Mouse (Mus musculus) spleen, embryonic (tissue): ENCODE measurements around the gene Cxcl17.

ENCODE experiments used
- CTCF ChIA-PET: fragments of 350-600 bp; sonication (Branson Sonifier 250); formaldehyde crosslinking; loops from one replicate; lab custom pipeline; 2022; lab: Charles Lee

Cxcl17 gene

DNA sequence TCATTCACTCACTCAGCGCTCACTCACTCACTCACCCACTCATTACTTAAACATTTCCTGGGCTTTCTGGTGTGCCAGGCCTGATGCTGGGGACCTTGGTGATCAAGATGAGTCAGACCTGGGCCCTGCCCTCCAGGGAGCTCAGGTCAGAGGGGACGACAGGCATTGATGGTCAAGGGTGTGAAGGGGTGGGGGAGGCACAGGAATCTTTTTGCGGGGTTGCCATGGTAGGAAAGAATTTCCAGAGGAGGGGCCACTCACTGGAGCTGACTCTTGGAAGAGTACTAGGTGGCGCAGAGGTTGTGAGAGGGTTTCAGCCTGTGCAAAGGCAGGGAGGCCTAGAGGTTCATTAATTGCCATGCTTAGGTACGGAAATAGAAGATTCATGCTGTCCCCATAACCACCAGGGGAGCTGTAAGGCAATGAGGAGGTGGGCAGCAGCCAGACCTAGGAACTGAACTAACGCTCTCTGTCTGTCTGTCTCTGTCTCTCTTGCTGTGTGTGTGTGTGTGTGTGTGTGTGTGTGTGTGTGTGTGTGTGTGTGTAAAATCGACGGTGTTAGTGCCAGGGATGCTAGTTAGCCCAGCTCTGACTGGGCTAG lies 35.5 kb downstream of the Cxcl17 start:
- CTCF ChIA-PET: interaction anchor here (0.7 kb wide), 1 partner anchor 248 kb away, joined by 4 read pairs; no protein-coding TSS in a partner anchor

DNA sequence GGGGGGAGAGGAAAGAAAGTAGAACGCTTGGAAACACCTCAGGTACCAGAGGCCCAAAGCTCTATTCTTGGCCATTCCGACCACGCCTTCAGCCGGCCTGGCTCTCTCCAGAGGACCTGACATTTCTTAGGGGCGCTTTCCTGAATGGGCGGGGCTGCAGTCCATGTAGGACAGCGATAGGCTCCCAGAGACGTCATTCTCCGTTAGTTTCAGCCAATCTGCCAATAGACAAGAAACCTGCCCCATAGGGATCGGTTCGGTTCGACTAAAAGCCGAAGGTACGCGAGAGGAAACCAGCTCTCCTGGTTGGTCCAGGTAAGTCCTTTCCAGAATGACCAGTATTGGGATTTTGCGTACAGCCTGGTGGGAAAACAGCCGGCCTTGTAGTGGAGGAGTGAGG lies 36.1 kb downstream of the Cxcl17 start:
- CTCF ChIA-PET: no interaction called here

DNA sequence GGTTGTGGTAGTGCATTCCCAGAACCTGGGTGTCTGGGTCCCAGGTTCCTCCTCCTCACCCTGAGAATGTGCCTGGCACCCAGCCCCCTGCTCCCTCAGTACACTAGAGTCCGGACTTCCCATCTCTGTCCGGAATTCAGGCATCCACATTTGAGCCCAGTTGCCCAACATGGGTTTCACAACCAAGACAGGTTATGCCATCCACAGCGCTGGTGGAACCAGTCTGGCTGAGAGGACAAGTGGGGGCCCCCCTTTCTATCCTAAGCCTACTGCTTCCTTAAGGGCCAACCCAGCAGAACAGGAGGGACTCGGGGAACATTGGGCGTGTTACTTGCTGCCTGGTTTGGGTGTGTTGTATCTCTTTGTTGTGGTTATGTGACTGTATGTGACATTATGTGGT lies 40.2 kb downstream of the Cxcl17 start:
- CTCF ChIA-PET: no interaction called here

DNA sequence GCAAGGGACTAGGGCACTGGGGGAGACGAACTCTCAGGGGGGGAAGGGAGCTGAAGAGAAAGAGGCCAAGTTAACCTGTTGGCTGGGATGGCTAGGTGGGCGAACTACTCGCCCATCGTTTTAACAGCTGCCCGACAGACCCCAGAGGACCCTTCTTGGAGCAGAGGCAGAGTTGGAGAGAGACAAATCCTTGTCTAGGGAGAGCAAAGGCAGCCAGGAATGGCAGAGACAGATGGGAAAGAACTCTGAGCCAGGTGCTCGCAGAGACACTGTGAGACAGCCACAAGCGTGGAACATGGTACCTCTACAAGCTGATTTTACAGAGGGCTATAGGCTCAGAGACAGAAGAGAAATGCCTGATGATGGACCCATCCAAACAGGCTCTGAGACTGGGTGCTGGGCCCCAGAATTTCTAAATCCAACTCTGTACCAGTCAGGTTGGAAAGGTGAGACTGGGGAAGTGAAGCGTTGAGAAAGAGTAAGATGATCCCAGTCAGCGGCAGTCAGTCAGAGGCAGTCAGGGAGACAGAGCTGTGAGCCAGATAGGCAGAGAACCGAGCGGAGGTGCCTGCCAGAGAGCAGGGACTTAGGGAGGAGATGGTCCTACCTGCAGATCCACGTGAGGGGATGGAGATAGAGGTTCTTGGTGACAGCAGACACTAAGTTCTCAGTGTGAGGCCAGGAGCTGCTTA lies 43.5 kb downstream of the Cxcl17 start, which contains the start of gene Cnfn:
Gene Cnfn (minus strand): TSS at position 667 of the 692 bp plus-strand sequence.
- CTCF ChIA-PET: no interaction called here

DNA sequence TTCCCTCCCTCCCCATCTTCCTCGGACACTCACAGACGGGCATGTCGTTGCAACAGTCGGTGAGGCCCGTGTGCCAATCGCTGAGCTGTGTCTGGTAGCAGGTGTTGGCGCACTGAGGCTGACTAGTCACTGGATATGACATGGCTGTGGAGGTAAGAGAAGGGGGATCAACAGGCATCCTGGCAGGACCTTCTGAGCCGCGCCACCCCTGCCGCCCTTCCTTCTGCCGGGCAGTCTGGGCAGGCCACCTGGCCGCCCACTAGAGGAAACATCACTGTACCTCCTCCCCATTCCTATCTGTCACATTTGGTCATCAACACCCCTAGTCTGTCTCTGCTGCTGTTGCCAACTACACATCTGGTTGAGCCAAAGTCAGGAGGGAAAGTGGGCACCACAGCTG lies 44.4 kb downstream of the Cxcl17 start:
- CTCF ChIA-PET: no interaction called here

DNA sequence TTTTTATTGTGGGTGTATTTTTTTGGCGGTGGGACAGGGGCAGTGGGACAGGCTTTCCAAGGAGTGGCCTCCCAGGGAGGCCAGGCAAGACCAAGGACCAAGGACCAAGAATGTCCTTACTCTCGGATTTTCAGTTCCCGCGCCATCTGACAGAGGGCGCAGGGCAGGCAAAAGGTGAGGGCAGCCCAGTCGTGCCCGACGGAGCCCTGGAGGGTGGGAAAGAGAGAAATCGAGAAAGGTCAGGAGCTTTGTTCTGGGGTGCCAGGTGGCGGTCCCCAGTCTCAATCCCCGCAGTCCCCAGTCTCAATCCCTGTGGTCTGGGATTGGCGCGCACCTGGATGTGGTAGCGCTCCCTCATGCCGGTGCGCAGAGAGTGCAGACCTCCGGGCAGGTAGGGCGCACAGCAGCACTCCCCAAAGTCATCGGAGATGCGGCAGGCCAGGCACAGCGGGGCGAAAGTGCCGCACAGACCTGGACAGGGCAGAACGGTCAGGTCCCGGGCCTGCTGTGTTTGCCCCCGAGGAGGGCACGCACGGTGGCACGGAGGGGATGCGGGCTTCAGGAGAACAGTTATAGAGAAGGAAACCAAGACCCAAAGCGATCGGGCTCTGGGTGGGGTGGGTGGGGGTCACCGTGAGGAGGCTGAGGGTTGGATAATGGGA lies 44.9 kb downstream of the Cxcl17 start:
- CTCF ChIA-PET: no interaction called here

- CTCF ChIA-PET: no interaction called here
Observed at GRCm38 (mm10) chr7:25365937-25366625, 46.6 kb downstream of the Cxcl17 start.

GRCm38 (mm10) chr7:25363632-25364031 lies 49.1 kb downstream of the Cxcl17 start:
- CTCF ChIA-PET: no interaction called here

DNA sequence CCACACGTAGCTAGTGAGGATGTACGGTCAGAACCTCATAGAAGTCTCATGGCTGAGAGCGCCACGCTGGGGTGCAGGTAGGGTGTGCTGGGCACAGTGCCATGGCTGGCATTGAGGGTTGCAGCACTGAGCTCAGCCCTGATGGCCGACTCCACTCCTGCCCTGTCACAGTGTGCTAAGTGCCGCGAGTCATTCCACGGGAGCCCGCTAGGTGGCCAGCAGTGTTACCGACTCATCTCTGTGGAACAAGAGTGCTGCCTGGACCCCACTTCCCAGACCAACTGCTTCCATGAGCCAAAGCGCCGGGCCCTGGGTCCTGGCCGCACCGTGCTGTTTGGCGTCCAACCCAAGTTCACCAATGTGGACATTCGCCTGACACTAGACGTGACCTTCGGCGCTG lies 49.5 kb downstream of the Cxcl17 start:
- CTCF ChIA-PET: no interaction called here

GRCm38 (mm10) chr7:25358721-25359206 lies 53.9 kb downstream of the Cxcl17 start:
- CTCF ChIA-PET: no interaction called here
